Mouse (Mus musculus): Measurements from ENCODE around the gene Slc38a4. TPM values are rescaled to one million over a fixed set of nuclear protein-coding genes. Genes with fewer than 3 reads are reported as not detected.

Slc38a4 gene
- total RNA-seq (2014; fragmentation: Nextera tagmentation) (not detected in 2 replicates), total RNA-seq (2017) (not detected in 2 replicates)

DNA sequence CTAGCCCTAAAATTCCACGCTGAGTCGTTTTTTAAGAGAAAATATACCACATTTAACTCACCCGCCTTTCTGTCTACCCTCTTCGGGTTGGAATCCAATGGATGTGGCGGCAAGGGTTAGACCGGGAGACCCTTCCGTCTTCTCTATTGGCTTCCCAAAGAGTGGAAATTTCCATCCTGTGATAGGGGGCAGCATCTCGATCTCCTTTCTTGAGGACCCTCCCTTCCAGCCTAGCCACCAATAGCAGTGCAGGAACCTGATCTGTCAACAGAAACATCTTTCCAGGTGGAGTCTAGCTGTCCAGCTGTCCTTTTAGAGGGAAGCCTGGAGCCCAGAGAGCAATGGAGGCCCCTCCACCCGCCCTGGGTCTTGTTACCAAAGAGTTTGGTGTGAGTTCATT is at the start of gene Slc38a4:
TSS of gene Slc38a4 (minus strand) at position 163 of the 400 bp plus-strand sequence.
- ATAC-seq (replicated peaks; ENCODE audit: poor library complexity, severe bottlenecking) = no peak

DNA sequence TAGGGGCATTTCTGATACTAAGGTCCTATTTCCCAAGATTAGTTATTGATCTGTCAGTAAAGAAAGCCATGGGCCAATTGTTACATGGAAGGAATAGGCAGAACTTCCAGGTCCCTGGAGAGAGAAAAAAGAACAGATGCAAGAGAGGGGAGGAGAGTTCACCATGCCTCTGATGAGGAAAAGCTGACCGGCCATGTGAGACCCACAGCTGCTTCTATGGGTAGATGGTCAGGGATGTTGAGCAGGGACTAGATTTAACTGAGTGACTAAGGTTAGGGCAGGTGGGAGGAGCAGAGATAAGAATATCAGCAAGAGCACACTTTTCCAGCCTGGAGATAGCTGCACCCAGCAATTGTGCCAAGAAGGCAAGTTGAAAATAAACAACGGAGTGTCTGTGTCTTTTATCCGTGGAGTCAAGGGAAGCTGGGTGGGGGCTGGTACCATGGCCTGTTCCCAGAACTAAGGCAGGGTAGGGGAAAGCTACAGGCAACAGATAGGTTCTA is 49.2 kb upstream of the Slc38a4 start:
- no peak for ATAC-seq (replicated peaks; ENCODE audit: poor library complexity, severe bottlenecking)

DNA sequence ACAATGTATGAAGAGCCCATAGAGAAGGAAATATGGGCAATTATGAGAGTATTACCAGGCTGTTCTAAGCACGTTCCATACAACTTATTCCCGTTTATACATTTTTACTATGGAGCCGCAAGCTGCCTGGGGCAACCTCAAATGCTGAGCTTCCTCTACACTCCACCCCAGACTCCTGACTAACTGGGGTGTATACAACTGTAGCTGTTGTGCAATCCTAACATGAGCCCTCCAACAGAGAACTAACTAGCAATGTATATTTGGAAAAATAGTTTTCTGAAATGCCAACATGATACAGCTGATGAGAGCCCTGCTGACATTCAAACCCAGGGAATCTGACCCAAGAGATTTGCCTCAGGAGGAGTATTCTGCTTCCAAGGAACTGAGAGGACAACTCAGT is 48.3 kb upstream of the Slc38a4 start:
- no peak for ATAC-seq (replicated peaks; ENCODE audit: poor library complexity, severe bottlenecking)

DNA sequence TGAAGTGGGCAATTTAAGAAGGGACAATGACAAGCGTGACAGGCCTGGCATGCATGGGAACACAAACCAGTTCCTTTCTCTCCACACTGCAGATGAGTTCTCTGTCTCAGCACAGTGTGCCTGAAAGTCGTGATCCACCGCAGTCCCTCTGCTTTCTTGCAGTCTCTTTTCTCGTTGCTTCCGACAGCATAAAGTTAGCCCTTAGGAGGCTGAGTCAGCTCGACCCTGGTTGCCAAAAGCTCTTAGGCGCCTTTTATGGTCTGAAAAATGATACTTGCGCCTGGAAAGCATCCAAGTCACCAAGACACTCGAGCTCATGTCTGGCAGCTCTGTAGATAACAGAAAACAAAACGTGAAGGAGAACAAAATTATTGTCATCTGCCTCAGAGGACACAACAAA is 47.1 kb upstream of the Slc38a4 start:
- no peak for ATAC-seq (replicated peaks; ENCODE audit: poor library complexity, severe bottlenecking)

DNA sequence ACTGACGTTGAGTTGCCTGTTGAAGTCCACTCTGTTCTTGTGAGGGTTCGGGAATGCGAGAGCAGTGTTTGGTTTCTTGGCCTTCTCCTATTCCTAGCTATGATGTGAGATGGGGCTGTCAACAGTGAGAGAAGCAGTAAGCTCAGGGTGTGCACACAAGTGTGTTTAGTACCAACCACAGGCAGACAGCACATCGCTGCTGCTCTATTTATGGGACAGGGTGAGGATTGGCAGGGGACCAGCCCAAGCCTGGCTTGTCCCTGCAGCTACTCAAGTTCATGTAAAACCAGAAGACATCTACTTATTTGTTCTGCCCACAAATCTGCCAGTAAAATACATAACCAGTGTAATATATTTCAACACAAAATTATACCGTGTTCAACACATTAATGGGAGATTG is 46.4 kb upstream of the Slc38a4 start:
- ATAC-seq (replicated peaks; ENCODE audit: poor library complexity, severe bottlenecking) = no peak

DNA sequence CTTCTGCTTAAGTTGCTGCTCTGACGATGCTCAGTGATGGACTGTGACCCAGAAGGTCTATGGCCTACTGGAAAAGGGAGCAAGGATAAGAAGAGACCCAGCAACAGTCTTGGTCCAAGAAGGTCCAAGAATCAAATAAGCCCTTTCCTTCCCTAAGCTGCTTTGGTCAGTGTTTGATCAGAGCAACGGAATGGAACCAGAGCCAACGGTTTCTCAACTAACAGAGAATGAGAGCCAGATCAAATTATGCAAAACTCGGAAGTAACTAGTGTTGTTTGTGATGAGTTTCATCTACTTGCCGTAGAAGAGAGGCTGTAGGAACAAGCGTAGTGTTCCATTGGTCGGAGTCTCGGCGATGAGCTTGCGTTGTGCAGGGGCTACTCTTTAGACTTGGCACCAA is 43.3 kb upstream of the Slc38a4 start:
- no peak for ATAC-seq (replicated peaks; ENCODE audit: poor library complexity, severe bottlenecking)

DNA sequence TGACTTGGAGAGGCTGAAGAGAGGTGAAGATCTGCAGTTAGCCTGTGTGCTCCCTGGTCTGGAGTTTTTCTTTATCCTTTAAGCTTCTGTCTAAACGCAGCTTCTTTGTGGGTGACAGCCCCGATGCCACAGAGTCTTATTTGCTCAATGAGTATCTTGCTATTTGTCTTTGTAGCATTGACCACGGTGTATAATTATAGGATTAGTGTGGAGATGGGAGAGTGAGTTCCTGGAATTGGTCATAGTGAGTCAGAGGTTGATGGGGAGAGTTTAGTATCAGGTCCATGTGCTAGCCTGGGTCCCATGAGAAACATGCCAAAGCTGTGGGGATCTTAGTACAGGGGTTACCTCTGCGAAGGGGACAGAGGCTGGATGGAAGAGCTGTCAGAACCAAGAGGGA is 41.8 kb upstream of the Slc38a4 start:
- ATAC-seq (replicated peaks; ENCODE audit: poor library complexity, severe bottlenecking) = no peak

DNA sequence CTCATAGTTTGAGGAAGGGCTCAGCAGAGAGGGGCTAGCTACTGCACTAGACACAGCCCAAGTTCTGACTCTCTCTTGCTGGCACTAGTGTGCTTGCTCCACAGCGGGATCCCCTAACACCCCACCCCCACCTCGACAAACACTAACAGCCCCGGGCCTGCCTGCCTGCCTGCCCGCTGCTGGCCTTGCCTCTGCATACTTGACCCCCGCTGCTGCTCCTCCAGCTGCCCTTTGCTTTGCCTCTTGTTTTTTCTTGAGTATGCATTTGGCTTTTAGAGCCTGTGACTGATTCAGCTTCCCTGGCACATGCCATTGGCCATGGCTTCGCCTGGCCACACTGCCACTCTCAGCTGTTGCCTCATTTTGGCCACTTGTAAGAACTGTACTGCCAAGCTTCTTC is 33.8 kb upstream of the Slc38a4 start:
- no peak for ATAC-seq (replicated peaks; ENCODE audit: poor library complexity, severe bottlenecking)

DNA sequence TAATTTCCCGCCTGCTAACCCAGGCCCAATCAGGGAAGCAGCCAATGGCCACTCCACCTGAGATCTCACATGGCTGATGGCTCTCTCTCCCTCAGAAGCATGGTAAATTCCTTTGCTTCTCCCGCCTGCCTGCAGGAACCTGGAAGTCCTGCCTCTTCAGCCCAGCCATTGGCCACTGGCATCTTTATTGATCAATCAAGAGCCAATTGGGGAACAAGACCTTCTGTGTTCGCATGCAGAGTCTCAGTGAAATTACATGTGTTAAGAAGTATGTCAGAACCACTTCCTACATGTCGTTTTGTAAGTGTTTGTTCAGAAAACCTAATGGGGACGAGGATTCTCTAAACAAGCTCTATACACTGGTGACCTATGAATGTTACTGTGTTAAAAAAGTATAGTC is 30.1 kb upstream of the Slc38a4 start:
- ATAC-seq (replicated peaks; ENCODE audit: poor library complexity, severe bottlenecking) = no peak

DNA sequence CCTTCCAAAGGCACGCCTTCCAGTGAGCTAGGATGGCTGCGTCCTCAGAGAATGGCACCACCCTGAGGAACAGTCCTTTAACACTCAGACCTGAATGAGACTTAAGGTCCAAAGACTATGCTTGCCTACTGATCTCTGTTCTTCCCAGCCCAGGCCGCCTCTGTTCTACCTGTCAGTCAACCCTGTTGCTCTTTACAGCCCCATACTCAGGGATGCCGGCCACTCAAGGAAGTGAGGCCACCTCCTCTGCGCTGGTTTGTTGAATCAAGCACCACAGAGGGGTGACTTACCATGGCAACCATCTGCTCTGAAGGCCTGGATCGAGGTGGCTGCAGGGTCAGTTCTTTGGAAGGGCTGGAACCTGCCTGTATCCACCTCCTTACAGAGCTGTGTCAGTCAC is 21.9 kb upstream of the Slc38a4 start:
- ATAC-seq (replicated peaks; ENCODE audit: poor library complexity, severe bottlenecking) = no peak

DNA sequence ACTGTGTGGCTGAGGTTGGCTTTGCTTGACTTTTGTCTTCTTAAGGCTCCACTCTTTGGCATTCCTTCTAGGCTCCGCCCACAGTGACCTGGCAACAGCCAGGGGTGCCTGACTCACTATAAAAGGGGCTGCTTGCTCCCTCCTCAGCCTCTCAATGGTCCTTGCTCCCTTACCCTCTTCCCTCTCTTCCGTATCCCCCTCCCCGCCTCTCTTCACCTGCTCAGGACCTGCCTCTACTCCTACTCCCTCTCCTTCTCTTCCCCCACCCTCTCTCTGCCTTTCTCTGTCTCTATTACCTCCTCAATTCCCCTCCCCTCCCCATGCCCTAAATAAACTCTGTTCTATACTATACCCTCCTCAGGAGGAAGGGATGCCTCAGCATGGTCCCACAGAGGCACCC is 20.3 kb upstream of the Slc38a4 start:
- ATAC-seq (replicated peaks; ENCODE audit: poor library complexity, severe bottlenecking) = no peak

DNA sequence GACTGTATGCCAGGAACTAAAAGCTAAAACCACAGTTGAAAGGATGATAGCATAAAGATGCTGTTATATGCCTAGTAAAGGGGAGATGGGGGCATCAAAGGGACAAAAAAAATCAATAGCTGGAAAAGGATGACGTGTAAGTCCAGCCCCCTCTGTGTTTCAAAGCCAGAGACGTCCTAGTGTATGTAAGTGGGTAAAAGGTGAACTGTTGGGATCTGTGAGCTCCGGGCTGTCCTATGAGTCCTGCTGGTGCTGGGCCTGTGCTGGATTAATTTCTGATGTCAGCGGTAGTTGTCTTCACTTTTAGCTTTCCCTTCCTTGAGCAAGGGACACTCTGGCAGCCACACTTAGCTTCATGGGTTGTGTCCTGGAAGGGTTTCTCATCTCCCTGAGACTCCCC is 19.5 kb upstream of the Slc38a4 start:
- ATAC-seq (replicated peaks; ENCODE audit: poor library complexity, severe bottlenecking) = no peak

DNA sequence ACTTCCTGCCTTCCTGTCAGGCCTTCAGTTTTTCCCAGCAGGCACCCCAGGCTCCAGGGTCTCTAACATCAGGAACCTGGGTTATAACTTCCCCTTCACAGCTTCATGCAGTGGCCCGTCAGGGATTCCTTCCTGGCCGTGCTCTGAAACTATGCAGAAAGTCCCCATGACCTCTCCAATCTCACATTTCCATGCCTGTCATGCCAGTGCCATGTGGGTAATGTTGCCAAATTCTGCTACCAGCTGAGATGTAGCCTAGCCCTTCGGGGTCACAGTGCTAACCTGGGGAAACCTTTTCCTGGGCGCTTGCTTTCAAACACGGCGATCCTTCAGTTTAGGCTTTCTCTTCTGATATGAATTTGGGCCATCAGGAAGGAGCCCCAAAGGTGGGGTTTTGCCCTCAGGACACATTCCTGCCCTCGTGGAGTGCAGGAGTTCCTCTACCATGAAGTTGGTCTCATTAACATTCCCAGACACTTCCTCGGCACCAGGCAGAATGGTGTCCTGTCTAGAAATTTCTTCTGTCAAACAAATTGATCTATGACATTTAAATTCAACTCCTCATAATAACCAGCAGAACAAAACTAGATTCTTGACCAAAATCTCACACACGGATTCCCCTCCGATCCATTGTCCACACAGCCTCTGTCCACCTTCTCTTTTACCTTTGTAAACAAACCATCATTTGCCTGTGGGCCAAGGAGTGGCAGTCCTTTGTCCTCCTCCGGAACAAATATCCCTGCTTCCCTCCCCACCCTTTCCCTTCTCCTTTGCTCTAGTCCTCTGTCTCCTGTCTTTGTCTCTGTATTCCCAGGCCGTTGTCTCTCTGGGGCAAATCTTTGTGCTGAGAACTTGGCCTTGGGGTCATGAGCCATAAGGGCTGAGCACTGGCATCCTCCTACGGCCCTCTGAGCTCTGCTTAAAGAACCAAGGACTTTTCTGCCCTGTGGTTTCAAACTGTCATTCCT is 17.4 kb upstream of the Slc38a4 start:
- no peak for ATAC-seq (replicated peaks; ENCODE audit: poor library complexity, severe bottlenecking)

DNA sequence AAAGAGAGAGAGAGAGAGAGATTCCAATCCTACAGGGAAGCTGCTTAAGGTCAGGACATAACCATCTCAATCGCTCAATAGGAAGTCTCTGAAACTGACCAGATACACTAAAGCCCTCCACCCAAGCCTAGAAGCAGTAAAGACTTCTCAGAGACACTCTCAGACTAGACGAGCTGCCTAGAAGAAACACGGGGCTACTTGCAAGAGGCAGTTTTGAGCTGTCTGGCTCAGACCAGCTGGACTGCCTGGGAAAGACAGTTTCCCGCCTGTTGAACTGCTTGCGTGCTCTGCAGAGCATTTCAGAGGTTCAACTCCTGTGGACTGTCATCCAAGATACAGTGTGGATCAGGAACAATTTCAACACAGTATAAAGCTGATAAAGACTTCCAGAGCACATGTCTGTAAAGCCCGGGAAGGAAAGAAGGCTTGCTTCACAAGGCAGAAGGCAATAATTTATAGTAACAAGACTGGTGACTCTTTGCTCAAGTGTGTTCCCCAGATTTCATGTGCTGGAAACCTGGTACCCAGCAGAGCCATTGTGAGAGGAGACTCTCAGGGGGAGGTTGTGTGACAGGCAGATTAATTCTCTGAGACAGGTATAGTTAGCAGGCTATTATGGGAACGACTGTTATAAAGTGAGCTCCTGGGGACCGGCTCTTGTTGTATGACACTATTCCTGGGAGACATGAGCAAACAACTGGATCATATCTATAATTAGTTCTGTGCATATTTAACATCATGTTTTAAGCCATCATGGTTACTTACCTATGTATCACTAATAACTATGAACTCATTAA is 11.8 kb upstream of the Slc38a4 start:
- ATAC-seq (replicated peaks; ENCODE audit: poor library complexity, severe bottlenecking) = no peak

DNA sequence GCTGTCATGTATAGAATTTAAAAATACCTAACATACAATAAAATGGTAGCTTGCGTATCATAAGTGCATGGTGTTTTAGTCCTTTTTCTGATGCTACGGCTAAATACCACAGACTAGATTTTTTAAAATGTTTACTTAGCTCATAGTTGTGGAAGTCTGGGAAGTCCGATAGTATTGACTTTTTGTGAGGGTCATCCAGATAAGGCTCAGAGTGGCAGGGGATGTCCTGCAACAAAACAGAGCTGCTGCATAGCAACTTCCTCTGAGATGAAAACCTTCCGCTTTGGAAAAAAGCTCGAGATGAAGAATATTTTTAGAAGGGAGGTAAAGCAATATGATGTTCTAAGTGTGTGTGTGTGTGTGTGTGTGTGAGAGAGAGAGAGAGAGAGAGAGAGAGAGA is 11.2 kb upstream of the Slc38a4 start:
- no peak for ATAC-seq (replicated peaks; ENCODE audit: poor library complexity, severe bottlenecking)

DNA sequence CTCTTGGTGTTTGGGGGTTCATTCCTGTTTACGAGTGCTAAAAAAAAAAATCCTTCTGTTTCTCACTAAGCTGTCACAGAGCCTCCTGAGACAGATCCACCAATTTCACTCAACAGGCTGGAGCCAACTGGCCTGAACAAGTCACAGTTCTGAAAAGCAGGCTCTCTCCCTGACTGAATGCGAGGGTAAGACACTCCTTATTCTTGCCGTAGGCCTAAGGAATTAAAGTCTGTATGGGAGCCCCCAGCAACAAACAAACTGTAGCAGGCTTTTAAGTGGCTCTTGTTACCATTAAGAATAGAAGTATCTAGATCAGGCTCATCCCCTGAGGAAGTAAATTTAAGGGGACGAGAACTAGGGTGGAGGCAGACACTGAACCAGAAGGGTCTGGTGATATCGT is 7.5 kb upstream of the Slc38a4 start:
- no peak for ATAC-seq (replicated peaks; ENCODE audit: poor library complexity, severe bottlenecking)

DNA sequence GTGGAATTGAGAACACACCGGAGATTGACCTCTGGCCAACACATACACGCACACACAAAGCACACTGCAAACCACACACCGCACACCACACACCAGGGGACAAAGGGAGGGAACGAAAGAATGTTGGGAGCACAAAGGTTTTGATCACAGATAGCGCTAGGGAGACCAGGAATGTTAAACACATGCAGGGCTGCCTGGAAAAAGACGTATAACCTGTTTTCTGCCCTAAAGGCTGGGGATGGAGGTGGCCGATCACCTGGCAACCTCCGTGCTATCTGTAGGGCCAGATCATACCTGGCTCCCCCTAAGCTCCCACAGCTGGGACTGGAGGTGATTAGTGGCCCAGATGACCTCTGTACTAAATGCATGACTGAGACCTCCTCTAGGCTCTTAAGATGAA is 5.2 kb upstream of the Slc38a4 start:
- no peak for ATAC-seq (replicated peaks; ENCODE audit: poor library complexity, severe bottlenecking)

DNA sequence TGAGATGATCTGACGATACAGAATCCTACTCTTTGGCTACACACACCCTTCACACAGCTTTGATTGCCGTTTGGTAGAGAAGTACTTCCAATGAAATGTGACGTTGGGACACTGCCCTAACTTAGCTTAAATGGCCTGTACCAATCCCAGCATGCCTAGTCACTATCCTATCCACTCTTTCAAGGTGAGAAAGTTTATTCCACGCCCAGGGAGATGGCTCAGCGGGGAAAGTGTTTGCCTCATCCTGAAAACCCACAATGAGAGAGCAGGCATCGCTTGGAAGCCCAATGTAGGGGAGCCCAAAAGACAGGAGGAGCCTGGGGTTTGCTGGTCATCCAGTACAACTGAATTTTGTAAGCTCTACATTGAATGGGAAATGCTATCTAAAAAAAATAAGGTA is 4.8 kb upstream of the Slc38a4 start:
- no peak for ATAC-seq (replicated peaks; ENCODE audit: poor library complexity, severe bottlenecking)

DNA sequence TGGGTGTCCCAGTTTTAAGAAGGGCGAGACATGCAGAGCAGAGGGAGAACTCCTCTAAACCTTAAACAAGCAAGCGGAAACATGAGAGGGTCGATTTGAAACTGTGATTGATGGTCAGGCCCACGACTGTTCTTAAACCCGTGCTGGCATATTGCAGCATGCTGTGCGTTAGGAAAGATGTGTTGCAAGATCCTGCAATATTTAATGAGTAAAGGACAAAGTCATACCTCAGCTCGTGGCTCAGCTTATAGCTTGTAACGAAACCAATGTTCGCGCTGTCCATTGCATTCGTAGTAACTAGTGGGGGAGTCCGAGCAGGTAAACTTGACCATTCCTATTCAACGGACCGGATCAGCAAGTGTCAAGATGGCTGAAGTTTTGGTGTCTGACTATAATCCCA is 4.3 kb upstream of the Slc38a4 start:
- peak; percentile 44 for ATAC-seq (replicated peaks; ENCODE audit: poor library complexity, severe bottlenecking)

DNA sequence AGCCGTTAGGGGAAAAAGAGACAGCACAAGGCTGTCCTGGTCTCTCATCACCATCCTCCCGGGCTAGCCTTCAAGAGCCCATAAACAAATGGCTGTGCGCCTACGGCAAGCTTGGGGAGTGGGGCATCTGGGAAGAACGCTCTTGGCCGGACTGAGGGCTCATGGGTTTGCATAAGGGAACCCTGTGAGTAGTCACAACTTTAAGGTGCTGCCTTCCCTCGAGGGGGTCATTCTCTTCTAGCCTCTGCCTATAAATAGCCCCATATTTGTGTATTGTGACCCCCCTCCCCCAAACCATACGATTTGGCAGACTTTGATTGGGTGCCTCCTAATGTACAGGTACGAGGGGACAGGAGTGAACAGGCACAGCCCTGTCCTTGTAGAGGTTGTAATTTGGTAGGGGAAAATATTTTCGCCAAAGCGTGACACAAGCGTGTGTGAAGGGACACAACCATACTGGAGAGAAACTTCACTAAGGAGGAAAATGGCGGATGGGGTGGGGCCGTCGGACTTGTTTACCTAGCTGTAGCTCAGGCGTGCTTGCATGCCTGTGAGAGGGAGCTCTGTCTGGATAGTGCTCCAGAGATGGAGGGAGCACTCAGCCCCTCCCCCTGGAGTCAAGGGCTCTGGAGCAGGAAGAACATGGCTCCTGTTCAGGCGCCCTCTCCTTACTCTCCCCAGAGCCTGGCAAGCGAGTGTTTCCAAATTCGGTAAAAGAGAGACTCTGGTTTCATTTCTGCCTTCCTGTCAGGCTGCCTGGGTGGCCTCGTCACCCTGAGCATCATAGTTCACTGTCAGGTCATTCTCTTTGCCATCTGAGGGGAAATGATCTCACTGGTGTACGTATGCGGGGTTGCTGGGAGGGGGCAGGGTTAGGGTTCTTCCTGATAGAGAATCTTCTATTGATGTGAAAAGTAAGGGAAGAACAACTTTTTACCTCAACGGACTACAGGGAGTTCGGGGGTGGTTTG is 3.6 kb upstream of the Slc38a4 start:
- peak; percentile 30; the same call in 1 of the 2 replicates for ATAC-seq (replicated peaks; ENCODE audit: poor library complexity, severe bottlenecking)
